In genomic region chr4:4792141-4792991, GRCm38 (mm10) we compare ENCODE assay signal across 8 mouse cellular contexts. TPM values are rescaled to one million over a fixed set of nuclear protein-coding genes. Genes with fewer than 3 reads are reported as not detected.
DNase-seq lines count a peak whose midpoint lies in the region; ATAC-seq lines count a peak whose summit lies in the region.

No protein-coding gene starts in this region.

- H3K36me3 ChIP-seq in intestine, embryonic 15.5 days = peaks cover 6% of the 10 kb centered on the region; the same call in 1 of the 2 replicates
- H3K36me3 ChIP-seq in limb, embryonic 10.5 days = peaks cover 30% of the 10 kb centered on the region
- peaks cover 18% of the 10 kb centered on the region for H3K36me3 ChIP-seq in midbrain, embryonic 13.5 days

- H3K9me3 ChIP-seq in intestine, embryonic 15.5 days = no peaks in the 10 kb centered on the region
- H3K9me3 ChIP-seq in limb, embryonic 10.5 days (replicated peaks) = no peaks in the 10 kb centered on the region
- 0 out of 2 replicates have a peak, but pooled peaks cover 7% of the 10 kb centered on the region for H3K9me3 ChIP-seq in midbrain, embryonic 13.5 days

- WGBS in intestine, embryonic 15.5 days = under 1% methylated on average over 61 of the region's 61 CpGs
- 2% methylated on average over 61 of the region's 61 CpGs for WGBS in limb, embryonic 10.5 days
- WGBS in midbrain, embryonic 13.5 days = under 1% methylated on average over 61 of the region's 61 CpGs

- H3K4me2 ChIP-seq in intestine, embryonic 15.5 days (replicated peaks) = peak overlapping the region; percentile 69
- peak overlapping the region; percentile 59 for H3K4me2 ChIP-seq in midbrain, embryonic 13.5 days (replicated peaks)

- H3K4me3 ChIP-seq in intestine, embryonic 15.5 days (replicated peaks) = peak overlapping the region; percentile 94
- H3K4me3 ChIP-seq in limb, embryonic 10.5 days = peak overlapping the region; percentile 96
- peak overlapping the region; percentile 85 for H3K4me3 ChIP-seq in midbrain, embryonic 13.5 days (replicated peaks)

- H3K27me3 ChIP-seq in intestine, embryonic 15.5 days (replicated peaks) = no peaks in the 10 kb centered on the region
- H3K27me3 ChIP-seq in limb, embryonic 10.5 days (ENCODE audit: low read depth, poor library complexity, severe bottlenecking) = no peaks in the 10 kb centered on the region
- no peaks in the 10 kb centered on the region for H3K27me3 ChIP-seq in midbrain, embryonic 13.5 days

- DNase-seq in layer of hippocampus, adult 11-12 months (ENCODE audit: low spot score) = peak; percentile 23
- DNase-seq in layer of hippocampus, adult 9-10 months (ENCODE audit: low spot score) = no peak
- peak; percentile 75 to 79 for DNase-seq in cerebellum, postnatal 10 days
- DNase-seq in frontal cortex, postnatal 25 days (ENCODE audit: low spot score in 2 of 2) = peak; percentile 31 to 32
- DNase-seq in limb, embryonic 10.5 days (ENCODE audit: low spot score) = peak; percentile 69
- peak; percentile 19 to 30 for DNase-seq in spleen, postnatal 14 days (ENCODE audit: low spot score in 2 of 2)

- H3K27ac ChIP-seq in intestine, embryonic 15.5 days = peak overlapping the region; percentile 89
- peak overlapping the region; percentile 93 for H3K27ac ChIP-seq in limb, embryonic 10.5 days
- peak overlapping the region; percentile 87 for H3K27ac ChIP-seq in midbrain, embryonic 13.5 days

- ATAC-seq in intestine, embryonic 15.5 days = peak; percentile 78
- peak; percentile 77 for ATAC-seq in midbrain, embryonic 13.5 days

- H3K4me1 ChIP-seq in intestine, embryonic 15.5 days (replicated peaks) = peaks cover 2% of the 10 kb centered on the region; the same call in 1 of the 2 replicates
- H3K4me1 ChIP-seq in limb, embryonic 10.5 days = peaks cover 12% of the 10 kb centered on the region
- peaks cover 22% of the 10 kb centered on the region for H3K4me1 ChIP-seq in midbrain, embryonic 13.5 days (replicated peaks)

- peak overlapping the region; percentile 97 for H3K9ac ChIP-seq in intestine, embryonic 15.5 days
- peak overlapping the region; percentile 97 for H3K9ac ChIP-seq in midbrain, embryonic 13.5 days (replicated peaks)

RNA-seq across cellular contexts. Expression of gene Impad1, which starts 0.8 kb away (rescaled TPM):
- polyA plus RNA-seq in intestine, embryonic 15.5 days (2015; fragmentation: Nextera tagmentation; extraction: Ambion mirVana) = 37.2 and 41.5 TPM in 2 replicates
- 32.5 and 34.5 TPM in 2 replicates for polyA plus RNA-seq in limb, embryonic 10.5 days (2016; fragmentation: Nextera tagmentation; extraction: Ambion mirVana)
- 37.6 and 37.8 TPM in 2 replicates for polyA plus RNA-seq in midbrain, embryonic 13.5 days (2015; fragmentation: Nextera tagmentation; extraction: Ambion mirVana)
